Mouse (Mus musculus): ENCODE results near the gene Gfod1. TPM values are rescaled to one million over a fixed set of nuclear protein-coding genes. Genes with fewer than 3 reads are reported as not detected.

Gene Gfod1
- polyA plus RNA-seq, 1 experiment from 2014 or later: 0.93 TPM

- Histone ChIP-seq H3K27ac (ENCODE audit: low read length) (no peak overlapping the region), H3K4me2 (ENCODE audit: low read depth, low read length) (peak overlapping the region; percentile 98), H3K9ac (ENCODE audit: low read length) (peak overlapping the region; percentile 83), H3K4me1 (ENCODE audit: control insufficient read depth, insufficient read depth, low read length) (peaks cover 23% of the 10 kb centered on the region), H3K27me3 (ENCODE audit: control insufficient read depth, insufficient read depth, low read length) (no peaks in the 10 kb centered on the region), H3K9me3 (replicated peaks; ENCODE audit: control insufficient read depth, low read length) (no peaks in the 10 kb centered on the region), H3K36me3 (ENCODE audit: control insufficient read depth, insufficient read depth) (no peaks in the 10 kb centered on the region), H3K4me3 (ENCODE audit: low read length) (peak overlapping the region; percentile 68)
- WGBS: 3% methylated on average over 19 of the region's 19 CpGs
- no peak for ATAC-seq (replicated peaks; ENCODE audit: extremely low read depth, insufficient read depth, low FRiP score)
These were observed 1.3 kb downstream of the Gfod1 start for GRCm38 (mm10) chr13:43302651-43303160.

GRCm38 (mm10) chr13:43302239-43302638 is 1.7 kb downstream of the Gfod1 start:
- 9% methylated on average over 11 of the region's 11 CpGs for WGBS
- Histone ChIP-seq H3K36me3 (ENCODE audit: control insufficient read depth, insufficient read depth) (no peaks in the 10 kb centered on the region), H3K4me3 (ENCODE audit: low read length) (peak overlapping the region; percentile 68), H3K9ac (ENCODE audit: low read length) (peak overlapping the region; percentile 58), H3K4me1 (ENCODE audit: control insufficient read depth, insufficient read depth, low read length) (peaks cover 28% of the 10 kb centered on the region), H3K27ac (ENCODE audit: low read length) (no peak overlapping the region), H3K4me2 (ENCODE audit: low read depth, low read length) (peak overlapping the region; percentile 98), H3K9me3 (replicated peaks; ENCODE audit: control insufficient read depth, low read length) (no peaks in the 10 kb centered on the region), H3K27me3 (ENCODE audit: control insufficient read depth, insufficient read depth, low read length) (no peaks in the 10 kb centered on the region)
- ATAC-seq (replicated peaks; ENCODE audit: extremely low read depth, insufficient read depth, low FRiP score): no peak

GRCm38 (mm10) chr13:43300906-43301305 is 3.1 kb downstream of the Gfod1 start:
- H3K4me2 ChIP-seq (ENCODE audit: low read depth, low read length): peak overlapping the region; percentile 98
- peaks cover 36% of the 10 kb centered on the region for H3K4me1 ChIP-seq (ENCODE audit: control insufficient read depth, insufficient read depth, low read length)
- WGBS: 34% methylated on average over 9 of the region's 9 CpGs
- peak overlapping the region; percentile 37; the same call in 1 of the 2 replicates for H3K9ac ChIP-seq (ENCODE audit: low read length)
- no peak overlapping the region; the same call in 1 of the 2 replicates for H3K27ac ChIP-seq (ENCODE audit: low read length)
- ATAC-seq (replicated peaks; ENCODE audit: extremely low read depth, insufficient read depth, low FRiP score): no peak
- H3K27me3 ChIP-seq (ENCODE audit: control insufficient read depth, insufficient read depth, low read length): no peaks in the 10 kb centered on the region
- H3K9me3 ChIP-seq (replicated peaks; ENCODE audit: control insufficient read depth, low read length): no peaks in the 10 kb centered on the region
- no peaks in the 10 kb centered on the region for H3K36me3 ChIP-seq (ENCODE audit: control insufficient read depth, insufficient read depth)
- peak overlapping the region; percentile 68; the same call in 1 of the 2 replicates for H3K4me3 ChIP-seq (ENCODE audit: low read length)

- ATAC-seq (replicated peaks; ENCODE audit: extremely low read depth, insufficient read depth, low FRiP score): no peak
- Histone ChIP-seq H3K4me1 (ENCODE audit: control insufficient read depth, insufficient read depth, low read length) (peaks cover 36% of the 10 kb centered on the region), H3K4me2 (ENCODE audit: low read depth, low read length) (peak overlapping the region; percentile 98; the same call in 1 of the 2 replicates), H3K9me3 (replicated peaks; ENCODE audit: control insufficient read depth, low read length) (no peaks in the 10 kb centered on the region), H3K36me3 (ENCODE audit: control insufficient read depth, insufficient read depth) (no peaks in the 10 kb centered on the region), H3K4me3 (ENCODE audit: low read length) (no peak overlapping the region), H3K27ac (ENCODE audit: low read length) (no peak overlapping the region), H3K9ac (ENCODE audit: low read length) (0 out of 2 replicates have a peak overlapping the region, but pooled peaks have one; percentile 14), H3K27me3 (ENCODE audit: control insufficient read depth, insufficient read depth, low read length) (no peaks in the 10 kb centered on the region)
- WGBS: 62% methylated on average over 5 of the region's 5 CpGs
These were observed 3.6 kb downstream of the Gfod1 start for GRCm38 (mm10) chr13:43300366-43300765.

GRCm38 (mm10) chr13:43299171-43299570 is 4.8 kb downstream of the Gfod1 start:
- WGBS: 79% methylated on average over 5 of the region's 5 CpGs
- H3K4me1 ChIP-seq (ENCODE audit: control insufficient read depth, insufficient read depth, low read length): peaks cover 33% of the 10 kb centered on the region

GRCm38 (mm10) chr13:43297526-43297925 is 6.4 kb downstream of the Gfod1 start:
- Histone ChIP-seq H3K27me3 (ENCODE audit: control insufficient read depth, insufficient read depth, low read length) (no peaks in the 10 kb centered on the region), H3K9me3 (replicated peaks; ENCODE audit: control insufficient read depth, low read length) (0 out of 2 replicates have a peak, but pooled peaks cover 2% of the 10 kb centered on the region), H3K27ac (ENCODE audit: low read length) (no peak overlapping the region), H3K4me2 (ENCODE audit: low read depth, low read length) (no peak overlapping the region), H3K4me3 (ENCODE audit: low read length) (no peak overlapping the region), H3K4me1 (ENCODE audit: control insufficient read depth, insufficient read depth, low read length) (peaks cover 30% of the 10 kb centered on the region), H3K36me3 (ENCODE audit: control insufficient read depth, insufficient read depth) (no peaks in the 10 kb centered on the region), H3K9ac (ENCODE audit: low read length) (no peak overlapping the region)
- 62% methylated on average over 5 of the region's 5 CpGs for WGBS
- ATAC-seq (replicated peaks; ENCODE audit: extremely low read depth, insufficient read depth, low FRiP score): 0 out of 2 replicates have a peak, but pooled peaks have one; percentile 11

More at GRCm38 (mm10) chr13:43299171-43299570, 4.8 kb downstream of the Gfod1 start:
- Histone ChIP-seq H3K36me3 (ENCODE audit: control insufficient read depth, insufficient read depth) (no peaks in the 10 kb centered on the region), H3K27me3 (ENCODE audit: control insufficient read depth, insufficient read depth, low read length) (no peaks in the 10 kb centered on the region), H3K4me2 (ENCODE audit: low read depth, low read length) (no peak overlapping the region), H3K9me3 (replicated peaks; ENCODE audit: control insufficient read depth, low read length) (no peaks in the 10 kb centered on the region), H3K27ac (ENCODE audit: low read length) (no peak overlapping the region), H3K4me3 (ENCODE audit: low read length) (no peak overlapping the region), H3K9ac (ENCODE audit: low read length) (no peak overlapping the region)
- ATAC-seq (replicated peaks; ENCODE audit: extremely low read depth, insufficient read depth, low FRiP score): no peak

- H3K27ac ChIP-seq (ENCODE audit: low read length): no peak overlapping the region
- WGBS: 64% methylated on average over 7 of the region's 7 CpGs
- ATAC-seq (replicated peaks; ENCODE audit: extremely low read depth, insufficient read depth, low FRiP score): no peak
These were observed 7.7 kb downstream of the Gfod1 start for GRCm38 (mm10) chr13:43296140-43296805.

GRCm38 (mm10) chr13:43295684-43296083 is 8.3 kb downstream of the Gfod1 start:
- 0 out of 2 replicates have a peak overlapping the region, but pooled peaks have one; percentile 19 for H3K27ac ChIP-seq (ENCODE audit: low read length)
- H3K9me3 ChIP-seq (replicated peaks; ENCODE audit: control insufficient read depth, low read length): 0 out of 2 replicates have a peak, but pooled peaks cover 2% of the 10 kb centered on the region
- no peak for ATAC-seq (replicated peaks; ENCODE audit: extremely low read depth, insufficient read depth, low FRiP score)
- H3K36me3 ChIP-seq (ENCODE audit: control insufficient read depth, insufficient read depth): no peaks in the 10 kb centered on the region
- peaks cover 21% of the 10 kb centered on the region for H3K4me1 ChIP-seq (ENCODE audit: control insufficient read depth, insufficient read depth, low read length)
- H3K4me3 ChIP-seq (ENCODE audit: low read length): no peak overlapping the region
- no peak overlapping the region for H3K4me2 ChIP-seq (ENCODE audit: low read depth, low read length)
- no peak overlapping the region for H3K9ac ChIP-seq (ENCODE audit: low read length)
- H3K27me3 ChIP-seq (ENCODE audit: control insufficient read depth, insufficient read depth, low read length): no peaks in the 10 kb centered on the region
- 84% methylated on average over 7 of the region's 7 CpGs for WGBS

More at GRCm38 (mm10) chr13:43296140-43296805, 7.7 kb downstream of the Gfod1 start:
- Histone ChIP-seq H3K4me3 (ENCODE audit: low read length) (no peak overlapping the region), H3K27me3 (ENCODE audit: control insufficient read depth, insufficient read depth, low read length) (no peaks in the 10 kb centered on the region), H3K9ac (ENCODE audit: low read length) (no peak overlapping the region), H3K4me2 (ENCODE audit: low read depth, low read length) (no peak overlapping the region), H3K9me3 (replicated peaks; ENCODE audit: control insufficient read depth, low read length) (0 out of 2 replicates have a peak, but pooled peaks cover 2% of the 10 kb centered on the region), H3K36me3 (ENCODE audit: control insufficient read depth, insufficient read depth) (no peaks in the 10 kb centered on the region), H3K4me1 (ENCODE audit: control insufficient read depth, insufficient read depth, low read length) (peaks cover 26% of the 10 kb centered on the region)

- Histone ChIP-seq H3K27me3 (ENCODE audit: control insufficient read depth, insufficient read depth, low read length) (no peaks in the 10 kb centered on the region), H3K9ac (ENCODE audit: low read length) (no peak overlapping the region), H3K4me2 (ENCODE audit: low read depth, low read length) (no peak overlapping the region), H3K4me1 (ENCODE audit: control insufficient read depth, insufficient read depth, low read length) (peaks cover 15% of the 10 kb centered on the region), H3K36me3 (ENCODE audit: control insufficient read depth, insufficient read depth) (no peaks in the 10 kb centered on the region), H3K27ac (ENCODE audit: low read length) (no peak overlapping the region), H3K9me3 (replicated peaks; ENCODE audit: control insufficient read depth, low read length) (0 out of 2 replicates have a peak, but pooled peaks cover 4% of the 10 kb centered on the region), H3K4me3 (ENCODE audit: low read length) (no peak overlapping the region)
- ATAC-seq (replicated peaks; ENCODE audit: extremely low read depth, insufficient read depth, low FRiP score): no peak
- 66% methylated on average over 7 of the region's 7 CpGs for WGBS
These were observed 8.9 kb downstream of the Gfod1 start for GRCm38 (mm10) chr13:43294957-43295590.
